Mouse (Mus musculus) forelimb bud, embryonic 11.5 days (tissue): Measurements from ENCODE around the gene Rgs3.

Experiments
- DNase-seq: peaks from one replicate; pipeline ENCODE4 v3.0.0-alpha.2; 2012; ENCODE audit warnings: low read depth, low spot score

Rgs3 gene

DNA sequence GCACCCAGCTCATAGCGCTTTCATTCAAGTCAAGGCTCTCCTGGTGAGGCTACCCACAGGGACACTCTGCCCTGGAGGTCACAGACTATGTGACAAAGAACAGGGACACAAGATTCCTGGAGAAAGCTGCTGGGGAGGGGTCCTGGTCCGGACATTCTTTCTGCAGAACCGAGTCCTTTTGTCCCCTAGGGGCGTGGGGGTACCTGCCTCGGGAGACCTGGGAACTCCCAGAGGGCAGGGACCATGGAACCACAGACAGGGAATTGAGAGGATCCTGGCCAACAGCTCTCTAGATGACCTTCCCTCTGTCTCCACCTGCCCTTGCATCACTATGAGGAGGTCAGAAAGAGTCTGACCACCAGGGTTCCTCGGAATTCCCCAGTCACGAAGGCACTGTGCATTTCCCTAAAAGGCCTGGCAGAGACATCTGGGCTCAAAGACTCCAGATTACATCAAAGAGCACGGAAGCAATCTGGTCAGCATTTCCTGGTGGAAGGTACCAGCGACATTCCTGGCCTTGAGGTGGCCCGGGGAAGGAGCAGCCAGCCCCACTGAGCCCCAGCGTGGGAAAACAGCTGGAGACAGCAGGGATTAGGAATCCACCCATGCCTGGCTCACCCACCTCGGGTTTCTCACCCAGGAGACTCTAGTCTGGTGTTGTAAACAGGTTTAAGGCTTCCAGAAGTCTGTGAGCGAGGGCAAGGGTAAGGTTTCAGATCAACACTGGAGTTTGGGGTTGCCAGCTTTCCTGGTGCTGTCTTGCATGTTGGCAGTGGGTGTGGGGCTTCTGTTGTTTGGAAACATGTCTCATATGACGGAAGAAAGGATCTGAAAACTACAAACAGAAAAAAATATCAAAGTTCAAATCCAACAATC, 183.5 kb downstream of the Rgs3 start:
- peak; percentile 35 for DNase-seq

GRCm38 (mm10) chr4:62744534-62744956, 184.9 kb downstream of the Rgs3 start:
- no peak for DNase-seq

GRCm38 (mm10) chr4:62744985-62745638, 185.5 kb downstream of the Rgs3 start:
- peak; percentile 64 for DNase-seq
